ENCODE assay signal across 9 mouse cellular contexts in the genomic region with DNA sequence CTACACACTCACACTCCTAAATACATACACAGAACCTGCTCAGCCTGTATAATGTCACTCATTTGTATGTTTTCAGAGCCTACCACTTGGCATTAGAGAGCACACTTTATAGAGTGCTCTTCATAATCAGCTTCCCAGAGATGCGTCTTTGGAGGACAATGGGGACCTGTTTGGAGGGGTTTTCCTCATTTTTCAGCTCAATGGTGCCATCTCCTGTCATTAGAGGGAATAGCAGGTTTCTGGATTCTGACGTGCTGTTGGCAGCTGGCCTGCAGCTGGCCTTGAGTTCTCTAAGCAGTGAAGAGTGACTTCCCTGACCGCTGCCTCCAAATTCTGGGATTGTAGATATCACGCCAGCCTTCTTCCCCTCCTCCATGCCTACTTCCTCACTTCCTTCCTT. TPM values are rescaled to one million over a fixed set of nuclear protein-coding genes. Genes with fewer than 3 reads are reported as not detected.
DNase-seq lines count a peak whose midpoint lies in the region; ATAC-seq and TF ChIP-seq lines count a peak whose summit lies in the region.
"Had no signal": no experiment of that assay in that cellular context is flagged by ENCODE, and none has a peak within 500 bp of the region (broad histone marks: within the 10 kb centered on the region; RNA-seq: fewer than 3 reads in every experiment).

No protein-coding gene starts in this region.

- H3K36me3 ChIP-seq in E14TG2a.4 (ENCODE audit: insufficient read depth, low read length): no peaks in the 10 kb centered on the region
- no peaks in the 10 kb centered on the region for H3K36me3 ChIP-seq in embryonic facial prominence, embryonic 10.5 days (replicated peaks)
- H3K36me3 ChIP-seq in heart, embryonic 15.5 days: no peaks in the 10 kb centered on the region
- no peaks in the 10 kb centered on the region for H3K36me3 ChIP-seq in liver, postnatal 0 days (replicated peaks; ENCODE audit: insufficient read depth, low read length)
- no peaks in the 10 kb centered on the region for H3K36me3 ChIP-seq in neural tube, embryonic 15.5 days

- peaks cover 3% of the 10 kb centered on the region for H3K4me1 ChIP-seq in E14TG2a.4 (replicated peaks; ENCODE audit: low read depth, low read length)
- H3K4me1 ChIP-seq in embryonic facial prominence, embryonic 10.5 days: 0 out of 2 replicates have a peak, but pooled peaks cover 4% of the 10 kb centered on the region
- H3K4me1 ChIP-seq in heart, embryonic 15.5 days (replicated peaks): 0 out of 2 replicates have a peak, but pooled peaks cover 2% of the 10 kb centered on the region
- peaks cover 3% of the 10 kb centered on the region; the same call in 1 of the 2 replicates for H3K4me1 ChIP-seq in liver, postnatal 0 days (ENCODE audit: insufficient read depth)
- no peaks in the 10 kb centered on the region for H3K4me1 ChIP-seq in neural tube, embryonic 15.5 days

- ATAC-seq in heart, embryonic 15.5 days (replicated peaks; ENCODE audit: insufficient number of reproducible peaks, insufficient read depth, low FRiP score, low read depth): peak; percentile 62; the same call in 1 of the 2 replicates
- ATAC-seq in liver, postnatal 0 days: peak; percentile 59
- peak; percentile 69; the same call in 1 of the 2 replicates for ATAC-seq in neural tube, embryonic 15.5 days (ENCODE audit: low FRiP score)

- WGBS in embryonic facial prominence, embryonic 10.5 days: 9% methylated on average over 4 of the region's 4 CpGs
- 3% methylated on average over 4 of the region's 4 CpGs for WGBS in heart, embryonic 15.5 days
- WGBS in liver, postnatal 0 days (ENCODE audit: insufficient replicate concordance): 4% methylated on average over 4 of the region's 4 CpGs
- 9% methylated on average over 4 of the region's 4 CpGs for WGBS in neural tube, embryonic 15.5 days

- DNase-seq in adrenal gland, postnatal 10 days: peak; percentile 86
- peak; percentile 73 for DNase-seq in embryonic facial prominence, embryonic 10.5 days (ENCODE audit: low spot score)
- peak; percentile 78 to 82 for DNase-seq in kidney, postnatal 25 days
- peak; percentile 78 for DNase-seq in liver, postnatal 0 days
- DNase-seq in thymus, postnatal 4 days: peak; percentile 25

- H3K9ac ChIP-seq in heart, embryonic 15.5 days: no peak overlapping the region
- no peak overlapping the region for H3K9ac ChIP-seq in liver, postnatal 0 days (replicated peaks)
- H3K9ac ChIP-seq in neural tube, embryonic 15.5 days (replicated peaks): no peak overlapping the region

- no peak overlapping the region for H3K27ac ChIP-seq in embryonic facial prominence, embryonic 10.5 days (replicated peaks)
- H3K27ac ChIP-seq in heart, embryonic 15.5 days: no peak overlapping the region
- H3K27ac ChIP-seq in liver, postnatal 0 days (ENCODE audit: low read depth): 0 out of 2 replicates have a peak overlapping the region, but pooled peaks have one; percentile 7
- 0 out of 2 replicates have a peak overlapping the region, but pooled peaks have one; percentile 30 for H3K27ac ChIP-seq in neural tube, embryonic 15.5 days (replicated peaks)
- H3K27ac ChIP-seq: macrophage had no signal

- no peak overlapping the region for H3K4me3 ChIP-seq in E14TG2a.4 (replicated peaks; ENCODE audit: low read length)
- H3K4me3 ChIP-seq in embryonic facial prominence, embryonic 10.5 days: no peak overlapping the region
- H3K4me3 ChIP-seq in heart, embryonic 15.5 days: no peak overlapping the region
- H3K4me3 ChIP-seq in liver, postnatal 0 days (ENCODE audit: low read depth, low read length): no peak overlapping the region
- no peak overlapping the region for H3K4me3 ChIP-seq in neural tube, embryonic 15.5 days (replicated peaks)

- TF ChIP-seq EP300 in liver, postnatal 0 days (IDR thresholded peaks at IDR 0.05; ENCODE audit: low read depth): no peak

- no peaks in the 10 kb centered on the region for H3K9me3 ChIP-seq in E14TG2a.4 (ENCODE audit: low read length)
- H3K9me3 ChIP-seq in embryonic facial prominence, embryonic 10.5 days: no peaks in the 10 kb centered on the region
- H3K9me3 ChIP-seq in heart, embryonic 15.5 days (replicated peaks): no peaks in the 10 kb centered on the region
- H3K9me3 ChIP-seq in liver, postnatal 0 days (ENCODE audit: low read length): no peaks in the 10 kb centered on the region
- no peaks in the 10 kb centered on the region for H3K9me3 ChIP-seq in neural tube, embryonic 15.5 days (replicated peaks)

- no peaks in the 10 kb centered on the region for H3K27me3 ChIP-seq in E14TG2a.4 (ENCODE audit: insufficient read depth, low read length)
- no peaks in the 10 kb centered on the region for H3K27me3 ChIP-seq in embryonic facial prominence, embryonic 10.5 days (replicated peaks; ENCODE audit: low read depth, poor library complexity, severe bottlenecking)
- no peaks in the 10 kb centered on the region for H3K27me3 ChIP-seq in heart, embryonic 15.5 days
- no peaks in the 10 kb centered on the region for H3K27me3 ChIP-seq in liver, postnatal 0 days (ENCODE audit: insufficient read depth, low read length)
- no peaks in the 10 kb centered on the region for H3K27me3 ChIP-seq in neural tube, embryonic 15.5 days (replicated peaks)

- H3K4me2 ChIP-seq in heart, embryonic 15.5 days: no peak overlapping the region
- peak overlapping the region; percentile 40 for H3K4me2 ChIP-seq in liver, postnatal 0 days (ENCODE audit: low read depth, low read length)
- H3K4me2 ChIP-seq in neural tube, embryonic 15.5 days: no peak overlapping the region

- peak; percentile 67 for TF ChIP-seq CTCF in E14TG2a.4 (conservative IDR thresholded peaks at IDR 0.05; ENCODE audit: low read length)
- TF ChIP-seq CTCF in liver, postnatal 0 days (IDR thresholded peaks at IDR 0.05; ENCODE audit: low read depth): peak; percentile 83

RNA-seq across cellular contexts. Expression of gene Lima1, which starts 29.1 kb away (rescaled TPM):
- total RNA-seq in adrenal gland, postnatal 10 days (2021): 10 to 100 TPM; 37.7 to 39.7 TPM
- polyA plus RNA-seq in embryonic facial prominence, embryonic 10.5 days (2016; fragmentation: Nextera tagmentation; extraction: Ambion mirVana): 62.3 and 65.4 TPM in 2 replicates
- 17.9 and 23.9 TPM in 2 replicates for polyA plus RNA-seq in heart, embryonic 15.5 days (2015; fragmentation: Nextera tagmentation; extraction: Ambion mirVana)
- 14.8 and 15.0 TPM in 2 replicates for polyA plus RNA-seq in liver, postnatal 0 days (2015; fragmentation: Nextera tagmentation; extraction: Ambion mirVana)
- polyA plus RNA-seq in neural tube, embryonic 15.5 days (2015; fragmentation: Nextera tagmentation; extraction: Ambion mirVana): 15.6 and 26.5 TPM in 2 replicates

Comparison
In these comparisons a context has a peak if more than half of its experiments do, and no peak if none do; other contexts are left out.
1. DNase-seq: peak in every context shown above with its lines; median percentile 86 in adrenal gland, postnatal 10 days; 80 in kidney, postnatal 25 days; 78 in liver, postnatal 0 days; 73 in embryonic facial prominence, embryonic 10.5 days; 25 in thymus, postnatal 4 days.
2. H3K27ac ChIP-seq: peak in liver, postnatal 0 days (single experiment) and neural tube, embryonic 15.5 days (single experiment); none in embryonic facial prominence, embryonic 10.5 days (single experiment) and heart, embryonic 15.5 days (single experiment).
3. Peak in every context shown above with its lines, with median percentiles within 50 percentile points of each other: ATAC-seq.